Mouse (Mus musculus): ENCODE results near the gene Nrxn1. TPM values are rescaled to one million over a fixed set of nuclear protein-coding genes. Genes with fewer than 3 reads are reported as not detected.

Nrxn1 gene
- polyA plus RNA-seq (2012), result not detected in 2 replicates

DNA sequence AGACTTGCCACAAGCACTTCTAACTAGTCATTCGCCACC, at the start of gene Nrxn1:
Gene Nrxn1 (minus strand): TSS at position 30 of the 39 bp plus-strand sequence.
- TF ChIP-seq GATA1 (IDR thresholded peaks at IDR 0.05; ENCODE audit: low read length), result no peak

DNA sequence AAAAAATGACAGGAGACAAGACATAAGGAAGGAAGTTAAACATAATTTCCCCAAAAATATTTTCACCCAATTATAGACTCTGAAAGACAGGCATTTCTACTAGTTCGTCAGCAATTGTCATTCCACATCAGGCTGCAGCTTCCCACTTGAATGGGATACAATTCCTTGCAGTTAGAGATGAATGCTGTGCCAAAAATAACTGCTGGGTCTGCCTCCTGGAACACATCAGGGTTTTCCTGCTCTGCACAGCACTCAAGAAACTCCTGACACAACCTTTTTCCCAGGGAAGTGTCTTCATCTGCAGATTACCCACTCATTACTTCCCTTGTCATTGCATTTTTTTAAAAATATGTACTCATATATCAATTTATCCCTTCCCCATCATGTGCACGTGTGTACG, 44.0 kb upstream of the Nrxn1 start:
- TF ChIP-seq GATA1 (IDR thresholded peaks at IDR 0.05; ENCODE audit: low read length), result no peak

GRCm38 (mm10) chr17:91112880-91113628, 20.2 kb upstream of the Nrxn1 start:
- no peak for TF ChIP-seq GATA1 (IDR thresholded peaks at IDR 0.05; ENCODE audit: low read length)

DNA sequence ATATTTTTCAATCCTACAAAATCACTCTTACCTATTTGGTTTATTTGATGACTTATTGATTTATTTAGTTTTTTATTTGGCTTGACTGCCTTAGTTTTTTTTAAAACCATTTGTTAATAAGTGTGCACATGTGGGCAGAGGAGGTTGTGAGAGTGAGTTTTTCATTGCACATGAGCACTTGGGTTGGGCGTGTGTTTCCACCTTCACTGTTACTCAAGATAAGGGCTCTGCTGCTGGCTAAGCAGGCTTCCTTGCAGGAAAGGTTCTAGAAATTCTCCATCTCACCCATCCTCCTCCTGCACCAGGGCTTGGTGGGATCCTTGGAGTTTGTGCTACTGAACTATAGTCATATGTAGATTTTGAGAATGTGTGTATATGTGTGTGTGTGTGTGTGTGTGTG, 19.2 kb upstream of the Nrxn1 start:
- TF ChIP-seq GATA1 (IDR thresholded peaks at IDR 0.05; ENCODE audit: low read length), result no peak

DNA sequence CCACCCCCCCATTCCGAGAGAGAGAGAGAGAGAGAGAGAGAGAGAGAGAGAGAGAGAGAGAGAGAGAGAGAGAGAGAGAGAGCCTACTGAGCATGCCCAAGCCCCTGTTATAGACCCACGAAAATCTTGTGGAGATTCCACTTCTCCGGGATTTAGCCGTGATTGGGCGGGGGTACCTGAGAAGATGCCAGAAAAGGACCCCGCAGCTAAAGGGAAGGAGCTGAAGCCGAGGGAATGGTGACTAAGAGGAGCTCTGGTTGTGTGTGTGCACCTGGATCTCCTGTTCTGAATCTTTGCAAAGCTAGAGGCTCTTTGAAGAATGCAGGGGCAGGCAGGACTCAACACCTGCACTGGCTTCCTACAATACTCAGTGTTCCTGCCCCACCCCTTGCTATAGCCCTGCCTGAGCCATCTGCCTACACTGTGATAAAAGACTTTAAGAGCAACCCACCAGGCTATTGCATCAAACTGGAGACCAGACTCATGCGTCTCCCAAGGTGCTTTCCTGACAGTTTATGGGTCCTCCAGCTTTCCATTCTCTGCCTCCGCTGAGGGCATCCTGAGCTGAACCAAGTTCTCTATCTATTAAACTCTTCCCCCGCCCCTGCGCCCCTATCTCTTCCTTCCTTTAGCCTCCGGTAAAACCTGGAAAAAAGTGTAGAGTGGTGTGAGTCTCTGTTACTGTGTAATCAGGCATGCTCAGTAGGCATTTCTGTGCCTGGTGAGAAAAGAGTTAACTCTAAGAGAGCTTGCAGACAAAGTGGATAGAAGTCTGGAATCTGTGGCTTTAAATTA, 407 bp upstream of the Nrxn1 start:
- TF ChIP-seq GATA1 (IDR thresholded peaks at IDR 0.05; ENCODE audit: low read length), result no peak

DNA sequence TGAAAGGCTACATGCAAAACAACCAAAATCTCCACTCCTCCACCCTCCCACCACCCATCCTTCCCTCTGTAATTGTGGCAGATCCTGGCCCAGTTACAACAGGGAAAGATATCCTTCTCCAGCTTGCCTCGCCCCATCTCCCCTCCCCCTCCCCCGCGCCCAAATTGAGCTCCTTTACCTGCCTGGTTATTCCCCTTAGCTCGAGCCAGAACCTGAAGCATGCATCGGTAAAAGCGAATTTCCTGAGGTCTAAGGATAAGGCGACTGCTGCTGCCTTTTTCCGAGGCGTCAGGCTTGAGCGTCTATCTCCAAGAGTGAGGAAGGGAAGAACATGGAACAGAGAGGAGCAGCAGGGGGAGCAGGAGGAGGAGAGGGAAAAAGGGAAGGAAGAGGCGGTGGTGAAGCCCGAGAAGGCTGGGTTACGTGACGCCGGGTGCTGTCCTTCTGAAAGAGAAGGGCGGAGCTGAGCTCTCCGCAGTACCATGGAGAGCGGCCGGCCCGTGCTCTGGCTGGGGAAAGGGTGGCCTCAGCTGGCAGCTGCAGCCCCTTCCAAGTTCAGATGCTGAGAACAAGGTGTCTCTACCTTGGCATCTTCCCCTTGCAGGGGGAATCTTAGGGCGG, 340 bp downstream of the Nrxn1 start:
- TF ChIP-seq GATA1 (IDR thresholded peaks at IDR 0.05; ENCODE audit: low read length), result no peak

DNA sequence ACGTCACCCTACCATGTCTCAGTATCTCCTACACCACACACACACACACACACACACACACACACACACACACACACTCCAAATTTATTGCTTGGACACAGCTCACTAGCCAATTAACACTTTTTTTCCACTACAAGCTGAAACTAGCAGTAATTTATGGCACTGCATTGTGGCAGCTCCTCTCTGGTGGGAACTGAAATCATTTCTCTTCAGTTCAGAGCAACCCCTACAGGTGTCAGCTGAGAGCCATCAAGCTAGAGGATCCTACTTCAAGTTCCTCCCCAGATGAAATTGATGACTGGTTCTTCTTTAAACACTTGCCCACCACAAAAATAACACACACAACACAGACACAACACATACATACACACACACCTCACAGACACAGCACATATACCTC, 2.2 kb downstream of the Nrxn1 start:
- no peak for TF ChIP-seq GATA1 (IDR thresholded peaks at IDR 0.05; ENCODE audit: low read length)

GRCm38 (mm10) chr17:91088991-91089390, 3.9 kb downstream of the Nrxn1 start:
- TF ChIP-seq GATA1 (IDR thresholded peaks at IDR 0.05; ENCODE audit: low read length), result no peak

GRCm38 (mm10) chr17:91088037-91088715, 4.7 kb downstream of the Nrxn1 start:
- TF ChIP-seq GATA1 (IDR thresholded peaks at IDR 0.05; ENCODE audit: low read length), result no peak

DNA sequence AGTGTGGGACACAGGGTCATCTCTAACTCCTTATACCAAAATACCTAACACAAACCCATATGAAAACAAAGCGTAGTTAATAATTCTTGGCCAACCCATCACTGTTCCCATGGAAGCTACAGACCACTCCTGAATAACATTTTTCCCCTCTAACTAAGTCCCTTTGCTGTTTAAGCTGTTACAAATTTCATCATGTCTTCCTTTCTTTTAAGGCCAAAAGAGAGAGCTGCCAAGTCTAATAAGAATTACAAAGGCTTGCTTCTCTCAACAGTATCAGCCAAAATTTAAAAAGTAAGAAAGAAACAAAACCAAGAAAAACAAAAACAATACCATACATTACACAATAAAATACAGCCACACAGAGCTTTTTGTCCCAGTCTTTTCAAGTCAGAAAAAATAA, 6.5 kb downstream of the Nrxn1 start:
- no peak for TF ChIP-seq GATA1 (IDR thresholded peaks at IDR 0.05; ENCODE audit: low read length)

DNA sequence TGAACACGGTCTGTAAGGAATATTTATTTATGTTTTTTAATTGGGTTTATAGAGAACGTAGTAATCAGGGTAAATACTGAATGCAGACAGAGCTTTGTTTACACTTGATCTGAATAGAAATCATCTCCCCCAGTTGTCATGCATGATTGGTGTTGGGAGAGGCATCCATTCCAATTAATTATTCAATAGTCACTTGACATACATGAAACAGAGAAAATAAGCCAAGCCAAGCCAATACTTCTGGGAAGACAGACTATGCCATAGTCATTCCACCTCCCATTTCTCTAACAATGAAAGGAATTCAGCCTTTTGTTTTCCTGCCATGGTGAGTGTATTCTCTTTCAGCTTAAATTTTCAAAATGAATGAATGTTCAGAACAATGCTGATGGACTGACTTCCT, 7.5 kb downstream of the Nrxn1 start:
- no peak for TF ChIP-seq GATA1 (IDR thresholded peaks at IDR 0.05; ENCODE audit: low read length)

GRCm38 (mm10) chr17:91079096-91079495, 13.8 kb downstream of the Nrxn1 start:
- TF ChIP-seq GATA1 (IDR thresholded peaks at IDR 0.05; ENCODE audit: low read length), result no peak

- no peak for TF ChIP-seq GATA1 (IDR thresholded peaks at IDR 0.05; ENCODE audit: low read length)
Measured at GRCm38 (mm10) chr17:91074780-91075179, 18.1 kb downstream of the Nrxn1 start.

DNA sequence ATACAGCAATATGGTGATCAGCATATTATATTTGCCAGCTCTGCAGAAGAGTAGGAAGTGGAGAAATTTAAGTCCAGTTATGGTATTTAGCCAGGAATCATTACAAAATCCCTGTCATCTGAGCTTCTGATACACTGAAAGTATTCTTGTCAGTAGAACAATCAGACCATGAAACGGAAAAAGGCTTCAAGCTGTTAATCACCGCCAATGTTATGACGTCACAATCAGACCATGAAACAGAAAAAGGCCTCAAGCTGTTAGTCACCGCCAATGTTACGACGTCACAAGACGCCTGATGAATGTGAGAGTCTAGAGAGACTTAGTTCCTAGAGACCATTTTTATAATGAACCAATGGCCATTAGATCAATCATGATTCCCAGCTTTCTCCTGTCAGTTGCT, 59.4 kb downstream of the Nrxn1 start:
- TF ChIP-seq GATA1 (IDR thresholded peaks at IDR 0.05; ENCODE audit: low read length), result no peak

- no peak for TF ChIP-seq GATA1 (IDR thresholded peaks at IDR 0.05; ENCODE audit: low read length)
Measured at GRCm38 (mm10) chr17:91025061-91025623, 67.7 kb downstream of the Nrxn1 start.

- no peak for TF ChIP-seq GATA1 (IDR thresholded peaks at IDR 0.05; ENCODE audit: low read length)
Measured at GRCm38 (mm10) chr17:91007385-91008089, 85.3 kb downstream of the Nrxn1 start.
